Mouse (Mus musculus): Measurements from ENCODE around the gene Gpr107.

Gene Gpr107

DNA sequence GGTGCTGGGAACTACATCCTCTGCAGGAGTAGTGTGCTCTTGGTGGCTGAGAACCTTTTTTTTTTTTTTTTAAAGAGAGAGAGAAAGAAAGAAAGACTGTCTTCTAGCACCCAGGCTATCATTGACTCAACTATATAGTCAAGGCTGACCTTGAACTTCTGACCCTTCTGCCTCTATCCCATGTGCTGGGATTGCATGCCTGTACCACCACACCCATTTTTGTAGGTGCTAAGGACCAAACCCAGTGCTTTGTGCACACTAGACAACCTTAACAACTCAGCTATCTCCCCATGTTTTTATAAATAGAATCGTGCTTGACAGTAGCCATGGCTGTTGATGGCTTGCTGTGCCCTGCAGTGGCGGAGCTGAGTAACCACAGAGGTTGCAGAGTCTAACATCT is 47.9 kb downstream of the Gpr107 start:
- no peak for DNase-seq (ENCODE audit: low spot score)

GRCm38 (mm10) chr2:31201851-31202250 is 49.7 kb downstream of the Gpr107 start:
- DNase-seq (ENCODE audit: low spot score): peak; percentile 74

DNA sequence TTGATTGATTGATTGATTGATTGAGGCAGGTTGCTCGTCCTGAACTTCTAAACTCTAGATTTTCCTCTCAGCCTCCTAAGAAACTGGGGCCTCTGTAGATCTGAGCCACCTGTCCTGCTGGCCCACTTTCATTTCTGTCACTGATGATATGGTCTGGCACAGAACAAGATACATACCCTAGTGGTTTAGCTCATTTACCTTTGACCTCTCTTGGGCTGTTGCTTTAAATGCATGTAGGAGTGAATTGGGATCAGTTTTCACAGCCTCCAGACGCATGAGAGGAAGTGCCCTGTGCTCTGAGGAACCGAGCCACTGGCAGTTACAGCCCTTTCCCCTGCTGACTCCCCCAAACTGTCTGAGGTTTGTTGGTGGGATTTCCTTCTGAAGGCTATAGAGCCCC is 50.2 kb downstream of the Gpr107 start:
- no peak for DNase-seq (ENCODE audit: low spot score)

- no peak for DNase-seq (ENCODE audit: low spot score)
Measured at GRCm38 (mm10) chr2:31202956-31203355, 50.8 kb downstream of the Gpr107 start.

DNA sequence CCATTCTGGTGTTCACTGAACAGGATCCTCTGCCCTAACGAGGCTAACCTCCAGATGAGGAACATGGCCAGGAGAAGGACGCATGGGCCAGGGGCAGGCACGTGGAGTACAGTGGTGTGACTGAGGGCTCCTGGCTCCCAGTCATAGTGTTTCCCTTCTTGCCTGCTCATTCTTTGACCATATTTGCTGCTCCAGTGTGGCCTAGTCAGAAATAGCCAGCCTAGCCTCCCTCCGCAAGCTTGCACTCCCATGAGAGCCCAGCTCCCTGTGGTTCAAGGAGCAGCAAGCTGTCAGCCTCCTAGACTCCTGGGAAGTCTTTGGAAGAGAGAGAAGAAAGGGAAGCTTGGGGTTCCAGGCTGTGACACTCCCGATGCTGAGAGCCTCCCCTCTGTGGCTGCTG is 52.6 kb downstream of the Gpr107 start:
- no peak for DNase-seq (ENCODE audit: low spot score)

DNA sequence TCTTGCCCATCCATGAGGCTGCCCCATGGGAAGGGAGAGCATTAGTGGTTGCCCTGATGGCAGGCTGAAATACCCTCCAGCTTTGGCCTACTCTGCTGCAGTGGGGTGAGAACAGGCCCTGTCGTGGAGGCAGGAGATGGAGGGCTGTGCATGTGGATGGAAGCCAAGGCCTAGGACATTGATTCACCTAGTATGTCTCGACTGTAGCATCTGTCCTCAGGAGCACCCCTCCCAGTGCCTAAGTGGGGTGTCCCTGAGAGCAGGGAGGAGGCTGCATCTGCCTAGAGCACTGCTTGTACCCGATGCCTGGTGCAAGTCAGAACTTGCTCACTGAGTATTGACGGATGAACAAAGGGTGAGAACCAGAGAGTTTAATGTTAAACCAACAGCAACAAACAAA is 54.1 kb downstream of the Gpr107 start:
- DNase-seq (ENCODE audit: low spot score): no peak

DNA sequence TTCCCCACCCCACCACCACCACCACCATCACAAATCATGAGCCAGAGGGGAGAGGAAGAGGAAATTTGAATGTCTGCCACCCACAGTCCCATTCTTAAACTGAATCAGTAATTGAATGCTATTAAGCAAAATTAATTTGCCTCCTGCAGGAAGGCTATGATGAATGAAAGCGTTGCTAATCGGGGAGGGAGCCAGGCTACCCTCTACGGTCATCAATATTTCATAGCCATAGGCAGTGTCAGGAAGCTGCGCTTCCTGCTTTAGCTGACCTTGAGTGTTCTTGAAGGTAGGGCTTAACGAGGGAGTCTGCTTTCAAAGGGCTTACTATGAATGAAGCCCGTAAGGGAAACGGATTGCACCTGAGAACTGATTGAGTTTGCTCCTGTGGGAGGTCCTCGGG is 54.8 kb downstream of the Gpr107 start:
- no peak for DNase-seq (ENCODE audit: low spot score)

DNA sequence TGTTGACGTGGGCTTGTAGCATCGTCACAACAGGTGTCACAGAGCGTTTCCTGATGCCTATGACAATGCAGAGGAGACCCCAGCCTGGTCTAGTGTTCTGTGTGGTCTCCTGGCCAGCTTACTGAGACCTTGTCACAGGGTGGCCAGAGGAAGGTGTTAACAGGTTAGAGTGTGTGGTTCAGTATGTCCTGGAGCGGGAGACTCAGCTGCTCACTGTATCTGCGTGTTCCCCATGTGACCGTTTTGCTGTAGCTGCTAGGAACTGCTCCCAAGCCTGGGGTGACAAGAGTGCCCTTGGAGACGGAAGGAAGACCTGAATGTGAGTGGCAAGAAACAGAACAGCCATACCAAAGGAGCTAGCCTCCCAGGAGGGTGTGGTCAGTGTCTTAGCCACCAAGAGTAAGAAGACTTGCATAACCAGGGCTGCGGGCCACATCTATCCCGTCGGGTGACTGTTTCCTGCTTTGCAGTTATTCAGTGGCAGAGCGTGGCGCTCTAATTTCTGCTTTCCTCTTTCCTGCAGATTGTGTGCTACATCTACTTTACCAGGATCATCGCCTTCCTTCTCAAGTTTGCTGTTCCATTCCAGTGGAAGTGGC is 56.5 kb downstream of the Gpr107 start:
- no peak for DNase-seq (ENCODE audit: low spot score)

GRCm38 (mm10) chr2:31209525-31209924 is 57.4 kb downstream of the Gpr107 start:
- DNase-seq (ENCODE audit: low spot score): no peak

DNA sequence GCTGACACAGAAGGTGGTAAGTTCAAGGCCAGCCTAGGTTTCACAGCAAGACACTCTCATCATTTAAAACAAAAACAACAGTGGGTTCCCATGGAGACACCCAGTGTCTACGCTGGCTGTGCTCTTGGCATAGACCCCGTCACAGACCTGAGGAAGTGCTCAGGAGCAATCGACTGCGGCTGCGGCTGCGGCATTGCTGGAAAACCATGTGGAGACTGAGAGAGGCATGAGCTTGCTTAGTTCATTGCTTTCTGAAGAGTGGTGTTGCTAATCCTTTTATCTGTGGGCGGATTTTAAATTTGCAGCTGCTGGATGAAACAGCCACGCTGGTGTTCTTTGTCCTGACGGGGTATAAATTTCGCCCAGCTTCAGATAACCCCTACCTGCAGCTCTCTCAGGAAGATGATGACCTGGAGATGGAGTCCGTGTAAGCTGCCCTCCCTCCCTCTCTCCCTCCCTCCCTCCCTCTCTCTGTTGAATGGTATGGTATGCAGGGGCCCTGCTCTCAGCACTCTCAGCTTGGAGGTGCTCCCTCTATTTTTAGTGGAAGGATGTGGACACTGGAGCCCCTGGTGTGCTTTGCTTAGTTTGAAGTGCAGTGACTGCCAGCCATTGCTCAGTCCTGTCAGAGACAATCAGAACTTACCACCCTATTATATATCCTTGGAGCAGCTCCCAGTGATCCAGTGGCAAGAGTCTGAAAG is 58.2 kb downstream of the Gpr107 start:
- DNase-seq (ENCODE audit: low spot score): no peak

GRCm38 (mm10) chr2:31211204-31211603 is 59.1 kb downstream of the Gpr107 start:
- DNase-seq (ENCODE audit: low spot score): no peak

DNA sequence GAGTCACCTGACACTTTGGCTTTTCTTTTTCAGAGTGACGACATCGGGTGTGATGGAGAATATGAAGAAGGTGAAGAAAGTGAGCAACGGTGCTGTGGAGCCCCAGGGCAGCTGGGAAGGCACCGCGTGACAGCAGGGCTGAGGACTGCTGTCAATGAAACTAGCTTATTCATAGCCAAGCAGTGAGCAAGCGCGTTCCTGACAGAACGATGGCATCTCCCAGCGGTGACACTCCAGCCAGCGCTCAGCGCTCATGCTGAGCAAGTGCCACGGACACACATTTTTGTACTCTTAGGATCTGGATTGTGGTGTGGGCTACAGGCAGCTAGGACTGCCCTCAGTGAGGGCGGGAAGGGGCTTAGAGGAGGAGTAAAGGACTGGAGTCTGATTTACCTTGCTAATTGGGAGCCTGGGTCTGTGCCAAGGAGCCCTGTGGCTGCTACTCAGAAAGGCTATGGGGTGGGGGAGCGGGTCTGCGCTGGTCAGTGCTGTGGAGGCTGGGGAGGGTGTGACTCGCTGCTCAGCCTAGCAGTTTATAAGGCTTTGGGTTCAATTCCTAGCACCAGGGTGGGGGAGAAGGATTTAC is 62.2 kb downstream of the Gpr107 start:
- no peak for DNase-seq (ENCODE audit: low spot score)

DNA sequence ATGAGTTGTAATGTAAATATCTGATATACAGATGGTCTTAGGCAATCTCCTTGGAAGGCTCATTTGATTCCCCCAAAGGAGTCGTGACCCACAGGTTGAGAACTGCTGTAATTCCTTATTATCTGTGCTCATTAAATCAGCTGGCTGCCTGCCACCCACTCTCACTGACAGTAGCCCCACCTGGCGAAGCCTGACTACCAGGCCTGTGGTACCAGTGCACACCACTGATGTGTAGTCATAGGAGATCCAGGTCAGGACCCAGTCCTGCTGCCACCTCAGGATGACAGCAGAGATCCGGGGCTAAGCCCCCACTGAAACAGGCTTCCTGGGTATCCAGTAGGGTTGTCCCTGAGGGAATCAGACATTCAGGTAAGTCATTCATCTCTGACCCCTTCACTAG is 66.5 kb downstream of the Gpr107 start:
- no peak for DNase-seq (ENCODE audit: low spot score)

DNA sequence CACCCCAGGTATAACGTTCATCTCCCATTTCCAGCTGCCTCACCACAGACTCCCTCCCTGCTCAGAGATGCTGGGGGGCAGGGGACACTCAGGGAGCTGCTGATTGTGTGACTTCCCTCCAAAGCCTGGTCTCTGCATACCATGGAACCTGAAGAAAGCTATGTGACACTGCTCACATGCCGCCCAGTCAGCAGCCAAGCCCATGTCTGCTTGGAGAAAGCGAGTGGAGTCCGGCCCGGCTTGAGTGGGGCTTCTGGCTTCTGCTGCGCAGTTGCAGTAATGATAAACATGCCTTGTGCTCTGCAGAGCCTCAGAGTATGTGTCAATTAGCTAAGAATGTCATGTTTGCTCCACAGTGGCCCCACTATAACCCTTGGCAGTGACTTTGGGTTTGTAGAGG is 67.4 kb downstream of the Gpr107 start:
- DNase-seq (ENCODE audit: low spot score): no peak

DNA sequence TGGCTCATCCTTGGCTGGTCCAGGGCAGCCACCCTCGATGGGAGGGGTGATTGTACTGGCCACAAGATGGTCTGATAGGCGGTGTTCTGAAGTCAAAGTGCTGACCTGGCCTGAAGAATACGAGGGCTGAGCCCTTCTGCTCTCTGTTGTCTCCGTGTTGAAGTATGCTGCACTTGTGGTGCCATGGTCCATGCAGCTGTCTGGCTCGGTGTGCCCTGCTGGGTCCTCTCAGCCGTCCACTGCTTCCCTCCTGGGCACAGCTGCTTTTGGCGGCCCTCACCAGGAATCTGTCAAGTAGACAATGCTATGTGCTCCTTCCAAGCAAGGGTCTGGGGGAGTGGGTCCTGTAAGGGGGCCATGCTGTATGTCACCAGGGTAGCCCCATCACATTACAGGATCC is 68.7 kb downstream of the Gpr107 start:
- no peak for DNase-seq (ENCODE audit: low spot score)

- no peak for DNase-seq (ENCODE audit: low spot score)
Measured at GRCm38 (mm10) chr2:31221582-31221981, 69.5 kb downstream of the Gpr107 start.

- DNase-seq (ENCODE audit: low spot score): no peak
Measured at GRCm38 (mm10) chr2:31228768-31229311, 76.7 kb downstream of the Gpr107 start.

DNA sequence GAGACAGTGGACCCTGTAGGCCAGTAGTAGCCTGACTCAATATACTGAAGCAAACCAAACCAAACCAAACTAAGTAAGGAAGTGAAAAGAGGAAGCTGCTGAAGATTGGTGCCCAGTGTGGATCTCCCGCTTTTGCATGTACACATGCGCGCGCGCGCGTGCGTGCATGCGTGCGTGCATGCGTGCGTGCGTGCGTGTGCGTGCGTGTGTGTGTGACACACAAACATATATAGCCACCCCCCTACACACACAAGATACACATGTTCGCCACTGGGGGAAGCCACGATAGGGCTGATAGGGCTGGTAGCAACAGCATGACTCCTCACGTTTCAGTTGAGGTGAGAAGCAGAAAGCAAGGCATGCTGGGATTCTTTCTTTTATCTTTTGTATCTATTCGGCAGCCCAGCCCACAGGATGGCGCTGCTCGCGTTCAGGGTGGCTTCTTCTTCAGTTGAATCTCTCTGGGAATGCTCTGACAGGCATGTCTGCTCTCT is 87.1 kb downstream of the Gpr107 start:
- DNase-seq (ENCODE audit: low spot score): no peak

- DNase-seq (ENCODE audit: low spot score): no peak
Measured at GRCm38 (mm10) chr2:31239833-31240232, 87.7 kb downstream of the Gpr107 start.

- no peak for DNase-seq (ENCODE audit: low spot score)
Measured at GRCm38 (mm10) chr2:31241639-31242038, 89.5 kb downstream of the Gpr107 start.

DNA sequence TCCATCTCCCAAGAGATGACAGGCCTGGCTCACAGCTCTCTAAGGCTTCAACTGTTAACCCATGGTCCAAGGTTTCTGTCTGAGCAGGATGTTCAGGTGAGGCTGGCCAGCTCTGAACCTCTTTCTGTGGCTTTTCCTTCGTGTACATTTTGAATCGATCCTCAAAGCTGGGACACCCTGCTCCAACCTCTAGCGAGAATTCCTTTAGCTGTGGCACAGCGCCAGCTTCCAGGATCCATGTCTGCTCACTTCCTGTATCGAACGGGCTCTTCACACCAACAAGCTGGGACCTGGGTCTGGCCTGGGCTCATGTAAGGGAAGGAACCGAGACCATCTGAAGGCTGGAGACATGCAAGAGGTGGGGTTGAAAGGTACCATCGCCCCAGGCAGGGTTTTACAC is 92.1 kb downstream of the Gpr107 start:
- no peak for DNase-seq (ENCODE audit: low spot score)

GRCm38 (mm10) chr2:31245051-31245450 is 92.9 kb downstream of the Gpr107 start:
- no peak for DNase-seq (ENCODE audit: low spot score)

DNA sequence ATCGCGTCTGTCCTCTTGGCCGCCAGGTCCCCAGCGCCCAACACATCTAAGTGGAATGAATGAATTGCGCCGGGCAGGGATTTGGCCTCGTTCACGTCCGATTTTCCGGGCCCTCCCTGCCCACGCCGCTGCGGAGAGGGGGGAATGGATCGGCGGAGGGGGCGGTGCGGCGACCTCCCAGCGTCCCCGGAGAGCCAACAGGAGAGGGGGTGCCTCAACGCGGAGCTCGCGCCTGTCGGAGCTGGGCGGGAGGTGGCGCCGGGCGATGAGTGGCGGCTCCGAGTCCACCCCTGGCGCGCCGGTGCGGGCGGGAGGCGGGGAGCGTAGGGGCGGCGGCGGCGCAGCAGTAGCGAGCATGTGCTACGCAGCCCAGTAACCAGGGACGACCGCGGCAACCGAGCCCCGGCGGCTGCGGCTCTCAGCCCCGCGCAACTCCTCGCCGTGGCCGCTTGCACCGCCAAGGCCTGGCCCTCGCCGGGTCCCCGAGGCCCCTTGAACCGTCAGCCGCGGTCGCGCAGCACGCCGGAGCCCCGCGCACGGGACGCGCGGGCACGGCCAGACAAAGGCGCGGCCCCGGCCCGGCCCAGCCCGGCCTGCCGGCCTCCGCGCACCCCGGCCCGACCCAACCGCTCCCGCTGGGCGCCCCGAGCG is 93.5 kb downstream of the Gpr107 start, which contains the start of gene Ncs1:
TSS of gene Ncs1 (plus strand) at position 333 of the 651 bp plus-strand sequence.
- DNase-seq (ENCODE audit: low spot score): peak; percentile 55

Measured in yolk sac, embryonic 10.5 days (tissue).